Mouse (Mus musculus) limb, embryonic 12.5 days (tissue): ENCODE results near the gene Slc25a36. TPM values are rescaled to one million over a fixed set of nuclear protein-coding genes. Genes with fewer than 3 reads are reported as not detected.

Source experiments
- ATAC-seq: fragments of 200-750 bp; cut with Nextera tagmentation; 2 replicates; pipeline ENCODE4 v1.8.0; 2017; ENCODE audit warnings: low read depth, moderate TSS enrichment; ENCODE audit not compliant: insufficient number of reproducible peaks, insufficient read depth, low FRiP score, low TSS enrichment
- H3K27ac ChIP-seq: fragments of 300-500 bp; sonication (generic); 2 replicates; pipeline ENCODE4 v1.5.1; 2016; ENCODE audit warnings: mild to moderate bottlenecking, moderate library complexity
- H3K27me3 ChIP-seq: fragments of 300-500 bp; sonication (generic); 2 replicates; pipeline ENCODE4 v1.6.1; 2016; ENCODE audit warnings: mild to moderate bottlenecking, moderate library complexity
- H3K36me3 ChIP-seq: fragments of 300-500 bp; sonication (generic); 2 replicates; pipeline ENCODE4 v1.6.1; 2016; ENCODE audit warnings: mild to moderate bottlenecking, moderate library complexity
- H3K4me1 ChIP-seq: fragments of 300-500 bp; sonication (generic); replicated peaks from 2 replicates; pipeline ENCODE4 v1.6.1; 2016
- H3K4me2 ChIP-seq: fragments of 300-500 bp; sonication (generic); 2 replicates; pipeline ENCODE4 v1.6.1; 2016; ENCODE audit warnings: mild to moderate bottlenecking, moderate library complexity
- H3K4me3 ChIP-seq: fragments of 300-500 bp; sonication (generic); replicated peaks from 2 replicates; pipeline ENCODE4 v1.5.1; 2016; ENCODE audit warnings: mild to moderate bottlenecking
- H3K9ac ChIP-seq: fragments of 300-500 bp; sonication (generic); replicated peaks from 2 replicates; pipeline ENCODE4 v1.6.1; 2016; ENCODE audit warnings: mild to moderate bottlenecking, moderate library complexity
- H3K9me3 ChIP-seq: fragments of 300-500 bp; sonication (generic); 2 replicates; pipeline ENCODE4 v1.6.1; 2016; ENCODE audit warnings: mild to moderate bottlenecking, moderate library complexity
- WGBS: fragments of 180-500 bp; shearing (Covaris S2); methylation state at CpG from one replicate; pipeline ENCODE4 v1.1.7; 2016; 5-methylcytosine and 5-hydroxymethylcytosine counted together
- polyA plus RNA-seq: library from polyadenylated mRNA; unstranded; fragments of >200 nt; fragmentation: Nextera tagmentation; extraction: Ambion mirVana; gene quantifications from 2 replicates; pipeline ENCODE4 v1.2.1, GENCODE M21; 2016

Gene Slc25a36
- polyA plus RNA-seq, 1 experiment from 2014 or later: 97.8 TPM

DNA sequence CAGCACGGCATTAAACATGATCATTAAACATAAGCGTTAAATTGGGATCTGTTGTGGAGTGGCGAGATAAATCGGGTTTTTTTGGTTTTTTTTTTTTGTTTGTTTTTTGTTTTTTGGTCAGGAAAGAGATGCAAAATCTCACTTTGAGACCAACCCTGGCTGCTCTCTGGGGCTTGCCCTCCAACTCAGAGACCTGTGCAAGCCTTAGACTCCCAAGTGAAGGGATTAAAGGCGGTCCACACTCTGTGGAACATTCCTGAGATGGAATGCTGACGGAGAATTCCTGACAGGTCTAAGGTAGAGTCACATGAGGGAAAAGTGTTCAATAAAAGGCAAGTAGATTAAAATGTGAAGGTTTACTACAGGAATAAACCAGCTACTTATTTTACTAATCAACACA is 549 bp upstream of the Slc25a36 start:
- H3K36me3 ChIP-seq: peaks cover 6% of the 10 kb centered on the region
- H3K9me3 ChIP-seq: no peaks in the 10 kb centered on the region
- no peaks in the 10 kb centered on the region; the same call in 1 of the 2 replicates for H3K27me3 ChIP-seq
- WGBS: 7% methylated on average over 6 of the region's 6 CpGs
- peak overlapping the region; percentile 85 for H3K4me3 ChIP-seq
- ATAC-seq: no peak
- peak overlapping the region; percentile 56 for H3K9ac ChIP-seq
- H3K4me2 ChIP-seq: peak overlapping the region; percentile 63
- H3K27ac ChIP-seq: peak overlapping the region; percentile 94; the same call in 1 of the 2 replicates
- peaks cover 18% of the 10 kb centered on the region for H3K4me1 ChIP-seq

DNA sequence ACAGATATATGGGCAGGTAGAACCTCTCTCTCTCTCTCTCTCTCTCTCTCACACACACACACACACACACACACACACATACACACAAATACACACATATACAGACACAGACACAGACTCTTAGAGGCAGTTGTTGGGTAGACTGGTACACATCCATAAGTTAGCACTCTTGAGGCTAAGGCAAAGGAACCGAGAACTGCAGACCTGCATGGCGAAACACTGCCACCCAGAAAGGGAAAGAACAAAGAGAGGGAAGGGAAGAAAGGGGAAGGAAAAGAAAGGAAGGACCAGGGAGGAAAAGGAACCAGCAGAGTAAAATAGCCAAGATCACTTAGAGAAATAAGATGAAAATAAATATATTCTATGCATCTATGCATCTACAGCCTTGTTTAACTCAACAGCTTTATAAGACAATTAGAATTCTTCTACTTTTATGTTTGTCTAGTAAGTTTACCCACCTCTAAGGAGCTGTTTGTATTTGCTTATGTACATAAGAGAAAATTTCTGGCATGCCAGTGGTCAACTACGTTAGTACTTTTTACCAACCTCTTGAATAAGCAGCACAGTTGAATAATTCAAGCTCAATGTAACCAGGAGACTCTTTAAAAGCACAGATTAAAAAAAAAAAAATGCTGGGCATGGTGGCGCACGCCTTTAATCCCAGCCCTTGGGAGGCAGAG is 4.3 kb downstream of the Slc25a36 start:
- Histone ChIP-seq H3K9me3 (no peaks in the 10 kb centered on the region), H3K4me3 (no peak overlapping the region), H3K36me3 (peaks cover 6% of the 10 kb centered on the region), H3K27ac (no peak overlapping the region), H3K4me2 (no peak overlapping the region), H3K9ac (no peak overlapping the region), H3K27me3 (no peaks in the 10 kb centered on the region), H3K4me1 (peaks cover 26% of the 10 kb centered on the region)
- no peak for ATAC-seq
- 95% methylated on average over 5 of the region's 5 CpGs for WGBS

DNA sequence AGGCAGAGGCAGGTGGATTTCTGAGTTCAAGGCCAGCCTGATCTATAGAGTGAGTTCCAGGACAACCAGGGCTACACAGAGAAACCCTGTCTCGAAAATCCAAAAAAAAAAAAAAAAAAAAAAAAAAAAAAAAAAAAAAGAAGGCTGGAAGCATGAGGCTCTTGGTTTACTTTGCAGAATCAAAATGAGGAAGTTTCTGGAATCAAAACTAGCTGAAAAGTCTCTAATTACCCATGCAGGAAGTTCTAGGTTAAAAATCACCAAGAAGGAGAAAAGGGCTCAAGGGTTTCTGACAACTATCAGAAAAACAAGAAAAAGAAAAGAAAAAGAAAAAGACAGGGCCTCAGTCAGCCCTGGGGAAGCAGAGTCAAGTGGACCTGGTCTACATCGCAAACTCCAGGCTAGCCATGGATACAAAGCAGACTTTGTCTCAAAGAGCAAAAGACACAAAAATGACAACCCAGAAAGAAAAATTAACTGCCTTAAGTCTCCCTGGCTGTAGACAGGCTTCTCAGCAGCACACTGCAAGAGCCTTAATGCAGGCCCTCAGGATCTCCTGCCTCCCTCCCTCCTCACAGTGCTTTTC is 5.5 kb downstream of the Slc25a36 start:
- H3K4me1 ChIP-seq: peaks cover 26% of the 10 kb centered on the region
- H3K27ac ChIP-seq: peak overlapping the region; percentile 41; the same call in 1 of the 2 replicates
- H3K27me3 ChIP-seq: no peaks in the 10 kb centered on the region
- no peak overlapping the region for H3K4me3 ChIP-seq
- no peak overlapping the region for H3K9ac ChIP-seq
- WGBS: 87% methylated on average over 2 of the region's 2 CpGs
- ATAC-seq: no peak
- H3K4me2 ChIP-seq: no peak overlapping the region
- H3K36me3 ChIP-seq: peaks cover 6% of the 10 kb centered on the region
- no peaks in the 10 kb centered on the region for H3K9me3 ChIP-seq

DNA sequence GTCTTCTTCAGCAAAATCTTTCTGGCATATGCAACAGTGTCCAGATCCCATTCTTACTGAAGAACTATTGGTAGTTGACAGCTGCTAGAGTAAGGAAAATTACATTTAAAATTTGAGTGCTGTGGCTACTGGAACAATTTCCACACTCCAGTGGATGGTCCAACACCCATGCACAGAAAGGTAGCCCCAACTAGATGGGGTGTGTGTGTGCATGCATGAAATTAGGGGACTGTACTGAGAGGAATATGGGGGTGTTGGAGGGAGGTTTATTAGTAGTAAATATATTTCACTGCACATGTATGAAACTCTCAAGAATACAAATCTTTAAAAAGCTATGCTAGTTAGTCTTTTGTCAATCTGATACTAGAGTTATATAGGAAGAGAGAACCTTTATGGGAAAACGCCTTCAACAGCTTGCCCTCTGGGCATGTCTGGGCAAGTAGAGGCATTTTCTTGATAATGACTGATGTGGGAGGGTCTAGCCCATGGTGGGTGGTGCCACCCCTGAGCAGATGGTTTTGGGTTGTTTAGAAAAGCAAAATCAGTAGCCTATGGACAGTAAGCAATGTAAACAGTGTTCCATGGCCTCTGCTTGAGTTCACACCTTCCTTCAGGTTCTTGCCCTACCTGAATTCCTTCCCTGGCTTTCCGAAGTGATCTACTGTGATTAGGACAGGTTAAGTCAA is 7.4 kb downstream of the Slc25a36 start:
- Histone ChIP-seq H3K9ac (no peak overlapping the region), H3K4me2 (no peak overlapping the region), H3K27ac (no peak overlapping the region), H3K27me3 (no peaks in the 10 kb centered on the region), H3K4me3 (no peak overlapping the region), H3K9me3 (no peaks in the 10 kb centered on the region), H3K36me3 (peaks cover 16% of the 10 kb centered on the region), H3K4me1 (peaks cover 13% of the 10 kb centered on the region)
- no peak for ATAC-seq
- WGBS: 84% methylated on average over 2 of the region's 2 CpGs

DNA sequence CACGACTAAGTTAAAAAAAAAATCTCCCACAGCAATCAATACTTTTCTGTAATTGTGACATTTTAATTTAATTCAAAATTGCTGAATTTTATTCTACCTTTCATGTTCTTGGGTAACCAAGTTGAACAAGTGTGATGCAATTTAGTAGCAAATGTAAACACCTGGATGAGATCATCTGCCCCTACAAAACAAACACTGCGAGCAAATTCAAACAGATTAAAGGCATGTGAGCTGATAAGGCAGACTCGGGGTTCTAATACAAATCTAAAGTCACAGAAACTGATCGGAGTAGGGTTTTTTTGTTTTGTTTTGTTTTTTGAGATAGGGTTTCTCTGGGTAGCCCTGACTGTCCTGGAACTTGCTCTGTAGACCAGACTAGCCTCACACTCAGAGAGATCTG is 12.0 kb downstream of the Slc25a36 start:
- Histone ChIP-seq H3K4me2 (no peak overlapping the region), H3K4me1 (peaks cover 10% of the 10 kb centered on the region), H3K36me3 (peaks cover 48% of the 10 kb centered on the region), H3K4me3 (no peak overlapping the region), H3K27ac (no peak overlapping the region), H3K27me3 (no peaks in the 10 kb centered on the region), H3K9me3 (no peaks in the 10 kb centered on the region), H3K9ac (no peak overlapping the region)
- 89% methylated on average over 4 of the region's 4 CpGs for WGBS
- ATAC-seq: no peak

DNA sequence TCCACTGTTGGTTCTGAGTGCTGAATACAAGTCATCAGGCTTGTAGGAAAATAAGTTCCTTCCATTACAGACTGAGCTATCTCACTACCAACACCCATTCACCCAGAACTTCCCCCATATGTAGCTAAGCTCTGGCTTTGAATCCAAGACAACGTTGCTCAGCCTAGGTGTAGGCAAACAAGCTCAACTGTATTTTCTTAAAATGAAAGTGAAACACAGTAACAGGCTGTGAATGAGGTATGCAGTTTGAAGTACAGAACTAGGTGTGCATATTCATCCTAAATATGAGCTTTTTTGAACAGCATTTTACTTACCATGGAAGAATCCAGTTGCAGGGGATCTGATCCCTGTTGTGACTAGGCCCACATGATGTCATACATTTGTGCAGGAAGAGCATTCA is 14.8 kb downstream of the Slc25a36 start:
- WGBS: 90% methylated on average over 1 of the region's 1 CpGs
- peaks cover 67% of the 10 kb centered on the region for H3K36me3 ChIP-seq

DNA sequence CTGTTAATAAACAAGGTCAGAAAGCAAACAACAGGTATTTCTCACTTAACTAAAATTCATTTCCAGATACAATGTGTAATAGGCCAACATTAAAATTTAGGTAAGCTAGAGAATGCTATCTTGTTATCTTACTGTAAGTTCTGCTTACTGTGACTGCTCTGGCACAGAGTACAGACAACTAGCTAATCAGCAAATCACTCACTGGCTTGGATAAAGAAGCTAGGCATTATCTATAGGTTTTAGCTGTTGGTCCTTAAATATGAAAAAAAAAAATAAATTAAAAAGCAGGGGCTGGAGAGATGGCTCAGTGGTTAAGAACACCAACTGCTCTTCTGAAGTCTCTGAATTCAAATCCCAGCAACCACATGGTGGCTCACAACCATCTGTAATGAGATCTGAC is 23.1 kb downstream of the Slc25a36 start:
- Histone ChIP-seq H3K36me3 (peaks cover 38% of the 10 kb centered on the region), H3K9ac (no peak overlapping the region), H3K9me3 (no peaks in the 10 kb centered on the region), H3K27ac (no peak overlapping the region), H3K27me3 (no peaks in the 10 kb centered on the region), H3K4me3 (no peak overlapping the region), H3K4me2 (no peak overlapping the region), H3K4me1 (no peaks in the 10 kb centered on the region)
- no peak for ATAC-seq

More for the DNA sequence above, 14.8 kb downstream of the Slc25a36 start:
- H3K4me2 ChIP-seq: no peak overlapping the region
- no peaks in the 10 kb centered on the region for H3K27me3 ChIP-seq
- H3K9me3 ChIP-seq: no peaks in the 10 kb centered on the region
- no peak for ATAC-seq
- H3K4me1 ChIP-seq: no peaks in the 10 kb centered on the region
- no peak overlapping the region for H3K27ac ChIP-seq
- no peak overlapping the region for H3K9ac ChIP-seq
- no peak overlapping the region for H3K4me3 ChIP-seq

DNA sequence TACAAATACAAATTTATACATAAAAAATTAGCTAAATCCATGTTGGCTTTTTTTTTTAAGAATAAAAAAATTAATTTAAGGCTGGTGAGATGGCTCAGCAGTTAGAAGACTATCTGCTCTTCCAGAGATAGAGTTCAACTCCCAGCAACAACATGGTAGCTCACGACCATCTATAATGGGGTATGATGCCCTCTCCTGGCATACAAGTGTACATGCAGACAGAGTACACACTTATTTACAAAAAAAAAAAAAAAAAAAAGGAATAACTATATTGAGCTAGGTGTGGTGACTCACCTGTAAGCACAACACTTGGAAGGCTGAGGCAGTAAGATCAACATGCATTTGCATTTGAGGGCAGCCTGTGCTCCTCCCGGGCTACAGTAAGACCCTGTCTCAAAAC is 26.3 kb downstream of the Slc25a36 start:
- H3K9ac ChIP-seq: no peak overlapping the region
- no peaks in the 10 kb centered on the region for H3K27me3 ChIP-seq
- no peaks in the 10 kb centered on the region for H3K9me3 ChIP-seq
- no peak for ATAC-seq
- no peak overlapping the region for H3K4me2 ChIP-seq
- 85% methylated on average over 2 of the region's 2 CpGs for WGBS
- no peak overlapping the region for H3K27ac ChIP-seq
- H3K36me3 ChIP-seq: peaks cover 56% of the 10 kb centered on the region
- no peaks in the 10 kb centered on the region for H3K4me1 ChIP-seq
- no peak overlapping the region for H3K4me3 ChIP-seq

DNA sequence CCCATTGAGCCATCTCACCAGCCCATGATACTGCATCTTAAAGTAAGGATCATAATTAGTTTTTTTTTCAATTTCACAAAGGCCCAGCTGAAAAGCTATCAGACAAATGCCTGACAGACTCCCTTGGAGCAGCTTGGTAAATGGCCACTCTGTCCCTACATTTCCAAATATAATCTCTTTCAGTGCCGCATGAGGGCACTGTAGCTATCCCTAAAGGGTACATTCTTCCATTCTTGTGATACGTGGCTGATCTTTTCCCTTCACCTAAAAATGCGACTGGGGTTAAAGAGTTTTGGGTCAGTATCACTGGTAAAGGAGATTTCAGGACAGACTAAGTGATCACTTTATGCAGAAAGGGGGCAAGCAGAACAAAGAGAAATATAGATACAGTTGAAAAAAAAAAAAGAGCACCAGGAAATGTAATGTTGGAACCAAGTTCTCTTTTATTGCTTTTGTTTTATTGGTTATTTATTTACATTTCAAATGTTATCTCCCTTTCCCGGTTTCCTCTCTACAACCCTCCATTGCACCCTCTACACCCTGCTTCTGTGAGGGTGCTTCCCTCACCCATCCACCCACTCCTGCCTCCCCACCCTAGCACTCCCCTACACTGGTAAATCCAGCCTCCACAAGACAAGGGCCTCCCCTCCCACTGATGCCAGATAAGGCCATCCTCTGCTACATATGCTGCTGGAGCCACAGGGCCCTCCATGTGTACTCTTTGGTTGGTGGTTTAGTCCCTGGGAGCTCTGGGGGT is 29.7 kb downstream of the Slc25a36 start:
- H3K9me3 ChIP-seq: no peaks in the 10 kb centered on the region
- no peak overlapping the region for H3K9ac ChIP-seq
- no peak overlapping the region for H3K27ac ChIP-seq
- no peak overlapping the region for H3K4me2 ChIP-seq
- no peak for ATAC-seq
- peaks cover 67% of the 10 kb centered on the region for H3K36me3 ChIP-seq
- H3K27me3 ChIP-seq: no peaks in the 10 kb centered on the region
- WGBS: 85% methylated on average over 4 of the region's 4 CpGs
- H3K4me3 ChIP-seq: no peak overlapping the region
- H3K4me1 ChIP-seq: no peaks in the 10 kb centered on the region

DNA sequence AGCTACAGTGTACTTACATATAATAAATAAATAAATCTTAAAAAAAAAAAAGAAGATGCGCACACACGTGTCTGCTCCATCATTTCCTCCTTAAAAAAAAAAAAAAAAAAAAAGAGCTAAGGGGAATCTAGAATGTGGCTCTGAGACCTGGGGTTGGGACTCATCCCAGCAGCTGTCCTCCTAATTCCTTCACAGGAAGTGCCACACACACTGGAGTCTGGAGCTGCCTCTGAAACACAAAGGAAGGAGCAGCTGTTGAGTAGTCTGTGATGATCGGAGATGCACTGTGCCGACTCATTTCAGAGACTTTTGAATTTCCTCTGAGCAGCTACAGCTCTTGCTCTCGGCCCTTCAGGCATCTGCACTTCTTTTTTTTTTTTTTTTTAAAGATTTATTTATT is 41.0 kb downstream of the Slc25a36 start:
- H3K4me3 ChIP-seq: no peak overlapping the region
- 86% methylated on average over 5 of the region's 5 CpGs for whole genome bisulfite sequencing
- H3K4me2 ChIP-seq: no peak overlapping the region
- H3K9ac ChIP-seq: no peak overlapping the region
- no peaks in the 10 kb centered on the region for H3K27me3 ChIP-seq
- peaks cover 24% of the 10 kb centered on the region for H3K36me3 ChIP-seq
- no peaks in the 10 kb centered on the region for H3K9me3 ChIP-seq
- H3K27ac ChIP-seq: no peak overlapping the region
- 0 out of 2 replicates have a peak, but pooled peaks have one; percentile 29 for ATAC-seq
- peaks cover 18% of the 10 kb centered on the region for H3K4me1 ChIP-seq

DNA sequence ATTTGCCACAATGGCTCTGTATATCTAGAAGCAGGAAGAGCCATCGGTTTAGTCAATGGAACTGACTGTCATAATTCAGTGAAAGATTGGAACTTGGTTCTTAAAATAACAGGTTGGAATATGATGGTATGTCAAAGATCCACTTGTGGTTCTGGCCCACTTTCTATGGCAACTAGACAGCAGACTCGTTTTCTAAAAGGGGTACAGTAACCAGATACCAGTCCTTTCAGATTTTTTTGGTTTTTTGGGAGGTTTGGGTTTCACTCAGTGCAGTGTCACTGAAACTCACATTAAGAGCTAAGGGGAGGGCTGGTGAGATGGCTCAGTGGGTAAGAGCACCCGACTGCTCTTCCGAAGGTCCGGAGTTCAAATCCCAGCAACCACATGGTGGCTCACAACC is 41.5 kb downstream of the Slc25a36 start:
- Histone ChIP-seq H3K27me3 (no peaks in the 10 kb centered on the region), H3K9me3 (no peaks in the 10 kb centered on the region), H3K27ac (no peak overlapping the region), H3K4me1 (peaks cover 18% of the 10 kb centered on the region), H3K9ac (no peak overlapping the region), H3K4me2 (no peak overlapping the region), H3K36me3 (peaks cover 20% of the 10 kb centered on the region), H3K4me3 (no peak overlapping the region)
- ATAC-seq: no peak
- 95% methylated on average over 5 of the region's 5 CpGs for WGBS
